In the genomic region with DNA sequence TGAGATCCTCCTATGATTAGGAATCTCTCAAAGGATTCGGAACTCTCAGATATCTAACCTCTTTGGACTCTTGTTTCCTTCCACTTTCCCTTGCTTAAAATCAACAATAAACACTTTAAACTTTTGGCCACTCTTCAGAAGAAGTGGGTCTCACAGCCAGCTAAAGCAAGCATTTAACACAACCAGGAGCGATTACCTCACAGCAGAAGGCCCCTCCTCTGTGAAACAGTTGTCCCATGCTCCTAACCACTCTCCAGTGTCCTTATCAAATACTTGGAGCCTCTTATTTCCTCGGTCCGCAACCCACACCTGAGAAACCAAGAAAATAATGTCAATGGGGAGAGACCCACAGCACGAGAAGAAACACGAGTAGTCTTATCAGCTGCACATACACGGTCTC, we compare ENCODE assay signal across 29 mouse cellular contexts. TPM values are rescaled to one million over a fixed set of nuclear protein-coding genes. Genes with fewer than 3 reads are reported as not detected.
"Had no signal": no experiment of that assay in that cellular context is flagged by ENCODE, and none has a peak within 500 bp of the region (broad histone marks: within the 10 kb centered on the region; RNA-seq: fewer than 3 reads in every experiment).

No protein-coding gene starts in this region.

- H3K27me3 ChIP-seq: hindbrain, embryonic 15.5 days; kidney, embryonic 15.5 days; limb, embryonic 13.5 days; neural tube, embryonic 12.5 days; neural tube, embryonic 15.5 days; stomach, embryonic 15.5 days had no signal

- H3K9ac ChIP-seq: hindbrain, embryonic 15.5 days; kidney, embryonic 15.5 days; limb, embryonic 13.5 days; liver, embryonic 14.5 days; liver, postnatal 0 days; neural tube, embryonic 12.5 days; neural tube, embryonic 15.5 days; stomach, embryonic 15.5 days had no signal

- H3K4me1 ChIP-seq: hindbrain, embryonic 15.5 days; kidney, embryonic 15.5 days; limb, embryonic 10.5 days; limb, embryonic 13.5 days; neural tube, embryonic 12.5 days; neural tube, embryonic 15.5 days; stomach, embryonic 15.5 days had no signal

- DNase-seq: kidney, adult 2 months; kidney, postnatal 14 days; layer of hippocampus, adult 9-11 months; liver, postnatal 0 days; midbrain, embryonic 14.5 days; right cerebral cortex, adult 18-20 months; right cerebral cortex, postnatal 14 days; right cerebral cortex, postnatal 4 days; spleen, adult 18-20 months; thymus, adult 2 months; thymus, postnatal 14 days; thymus, postnatal 4 days had no signal

- H3K4me2 ChIP-seq: hindbrain, embryonic 15.5 days; kidney, embryonic 15.5 days; limb, embryonic 13.5 days; liver, embryonic 11.5 days; midbrain, embryonic 11.5 days; neural tube, embryonic 12.5 days; neural tube, embryonic 15.5 days; stomach, embryonic 15.5 days had no signal

- H3K4me3 ChIP-seq: hindbrain, embryonic 15.5 days; kidney, embryonic 15.5 days; layer of hippocampus, adult 2 months; limb, embryonic 10.5 days; limb, embryonic 13.5 days; neural tube, embryonic 12.5 days; neural tube, embryonic 15.5 days; stomach, embryonic 15.5 days had no signal

- H3K9me3 ChIP-seq: hindbrain, embryonic 15.5 days; kidney, embryonic 15.5 days; limb, embryonic 10.5 days; limb, embryonic 13.5 days; neural tube, embryonic 12.5 days; neural tube, embryonic 15.5 days; stomach, embryonic 15.5 days had no signal

- H3K27ac ChIP-seq: hindbrain, embryonic 15.5 days; kidney, embryonic 15.5 days; layer of hippocampus, adult 2 months; limb, embryonic 10.5 days; limb, embryonic 13.5 days; liver, embryonic 14.5 days; neural tube, embryonic 12.5 days; neural tube, embryonic 15.5 days; stomach, embryonic 15.5 days had no signal

RNA-seq across cellular contexts. Expression of a gene that starts 35.1 kb away (rescaled TPM):
- total RNA-seq: left cerebral cortex, adult 18-20 months; megakaryocyte progenitor cell, adult 5-6 weeks; megakaryocyte-erythroid progenitor cell, adult 5-6 weeks had no signal
- polyA plus RNA-seq: hindbrain, embryonic 15.5 days; intestine, embryonic 14.5 days; large intestine, adult 2 months; limb, embryonic 10.5 days; liver, embryonic 11.5 days; liver, embryonic 14.5 days; liver, postnatal 0 days; lung, embryonic 16.5 days; midbrain, embryonic 11.5 days; midbrain, embryonic 14.5 days had no signal
